Mouse (Mus musculus) CD4-positive, CD25-positive, alpha-beta regulatory T cell (primary cell): ENCODE results near the gene Mad2l1bp. TPM values are rescaled to one million over a fixed set of nuclear protein-coding genes. Genes with fewer than 3 reads are reported as not detected.

Source experiments
- polyA plus RNA-seq: library from polyadenylated mRNA; unstranded; fragments of 100-300 nt; shearing (Covaris generic); gene quantifications from one replicate; pipeline ENCODE4 v1.2.1, GENCODE M21; 2017

Gene Mad2l1bp
- 46.1 TPM for polyA plus RNA-seq

DNA sequence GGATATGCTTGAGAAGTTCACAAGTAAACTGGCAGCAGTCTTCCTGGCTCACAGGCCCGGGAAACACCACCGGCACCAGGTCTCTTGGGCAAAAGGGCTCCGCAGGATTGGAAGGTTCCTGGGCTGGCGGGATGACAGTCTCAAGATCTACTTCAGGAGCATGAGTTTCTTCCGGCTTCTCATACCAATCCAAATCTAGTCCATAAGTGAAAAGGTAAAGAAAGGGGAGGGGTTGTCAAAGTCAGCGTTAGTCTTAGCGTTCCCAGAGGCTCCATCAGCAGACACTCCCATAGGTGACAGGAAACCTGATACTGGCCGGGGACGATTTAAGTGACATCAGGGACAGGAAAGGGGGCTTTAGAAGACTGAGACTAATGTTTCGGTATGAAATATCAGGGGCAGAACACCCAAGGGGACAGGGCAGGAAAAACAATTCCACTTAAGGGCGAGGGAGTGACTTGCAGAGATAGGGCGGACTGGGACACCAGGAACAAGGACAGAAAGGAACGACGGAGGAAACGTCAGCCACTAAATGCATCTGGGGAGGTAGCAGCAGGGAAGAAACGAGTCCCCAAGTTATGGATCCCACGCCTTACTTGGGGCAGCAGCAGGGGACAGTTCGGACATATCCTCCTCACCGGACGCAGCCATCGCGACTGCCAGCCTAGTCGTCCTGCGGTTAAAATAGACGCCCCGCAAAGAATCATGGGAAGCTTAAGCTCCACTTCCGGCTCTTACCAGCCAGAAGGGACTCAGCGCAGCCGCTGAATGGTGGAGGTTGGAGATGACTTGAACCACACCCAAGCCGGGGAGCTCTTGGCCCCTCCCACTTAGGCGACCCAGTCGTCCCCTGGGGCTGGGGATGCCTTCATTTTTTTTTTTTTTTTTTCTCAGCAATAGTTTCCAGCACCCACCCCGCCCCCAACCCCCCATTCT, at the start of gene Mad2l1bp:
Gene Mad2l1bp (minus strand): TSS at position 707 of the 936 bp plus-strand sequence.

DNA sequence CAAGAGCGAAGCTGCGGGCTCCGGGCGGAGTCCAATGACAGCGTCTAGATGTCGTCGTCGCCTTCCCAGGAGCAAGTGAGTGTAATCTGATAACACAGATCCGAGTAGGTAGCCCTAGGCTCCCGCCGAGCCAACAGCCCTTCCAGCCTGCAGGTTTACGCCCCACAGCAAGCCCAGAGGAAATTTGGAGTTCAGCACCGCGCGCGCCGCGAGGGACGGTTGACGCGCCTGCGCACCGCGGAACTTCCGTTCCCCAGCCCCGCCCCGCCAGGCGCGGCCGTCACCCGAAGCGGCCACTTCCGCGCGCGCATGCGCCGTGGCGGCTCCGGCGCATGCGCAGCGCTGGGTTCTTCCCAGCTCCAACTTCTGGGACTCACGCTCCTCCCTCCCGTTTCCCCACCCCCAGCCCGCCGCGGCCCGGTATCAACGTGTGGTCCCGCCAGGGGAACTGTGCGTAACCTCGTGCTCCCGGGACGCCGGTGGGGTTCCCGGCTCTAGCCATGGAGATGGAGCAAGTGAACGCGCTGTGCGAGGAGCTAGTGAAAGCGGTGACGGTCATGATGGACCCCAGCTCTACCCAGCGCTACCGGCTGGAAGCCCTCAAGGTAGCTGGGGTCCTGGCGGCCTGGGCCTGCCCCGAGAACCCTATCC, 49.2 kb upstream of the Mad2l1bp start, which contains the start of the genes Polh and Xpo5:
Gene Polh (minus strand): TSS at position 225 of the 651 bp plus-strand sequence.
Gene Xpo5 (plus strand): TSS at position 362 of the 651 bp plus-strand sequence.

DNA sequence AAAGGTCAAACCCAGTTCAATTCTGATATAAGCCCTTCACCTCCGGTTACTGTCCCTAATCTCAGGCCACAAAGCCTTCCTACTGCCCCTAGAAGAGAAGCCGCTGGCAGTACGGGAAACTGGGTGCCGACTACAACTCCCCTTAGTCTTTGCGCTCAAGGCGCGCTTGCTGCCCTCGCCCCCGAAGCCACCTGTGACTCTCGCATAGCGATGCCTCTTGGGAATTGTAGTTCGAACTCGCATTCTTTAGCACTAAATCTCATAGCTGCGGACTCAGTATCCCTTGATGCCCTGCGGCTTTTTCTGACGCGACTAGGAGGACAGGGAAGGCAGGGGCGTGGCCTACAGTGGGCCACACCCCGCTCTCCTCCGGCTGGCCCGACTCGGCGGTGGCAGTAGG, 7.3 kb upstream of the Mad2l1bp start, which contains the start of gene Gtpbp2:
Gene Gtpbp2 (plus strand): TSS at position 347 of the 400 bp plus-strand sequence.

DNA sequence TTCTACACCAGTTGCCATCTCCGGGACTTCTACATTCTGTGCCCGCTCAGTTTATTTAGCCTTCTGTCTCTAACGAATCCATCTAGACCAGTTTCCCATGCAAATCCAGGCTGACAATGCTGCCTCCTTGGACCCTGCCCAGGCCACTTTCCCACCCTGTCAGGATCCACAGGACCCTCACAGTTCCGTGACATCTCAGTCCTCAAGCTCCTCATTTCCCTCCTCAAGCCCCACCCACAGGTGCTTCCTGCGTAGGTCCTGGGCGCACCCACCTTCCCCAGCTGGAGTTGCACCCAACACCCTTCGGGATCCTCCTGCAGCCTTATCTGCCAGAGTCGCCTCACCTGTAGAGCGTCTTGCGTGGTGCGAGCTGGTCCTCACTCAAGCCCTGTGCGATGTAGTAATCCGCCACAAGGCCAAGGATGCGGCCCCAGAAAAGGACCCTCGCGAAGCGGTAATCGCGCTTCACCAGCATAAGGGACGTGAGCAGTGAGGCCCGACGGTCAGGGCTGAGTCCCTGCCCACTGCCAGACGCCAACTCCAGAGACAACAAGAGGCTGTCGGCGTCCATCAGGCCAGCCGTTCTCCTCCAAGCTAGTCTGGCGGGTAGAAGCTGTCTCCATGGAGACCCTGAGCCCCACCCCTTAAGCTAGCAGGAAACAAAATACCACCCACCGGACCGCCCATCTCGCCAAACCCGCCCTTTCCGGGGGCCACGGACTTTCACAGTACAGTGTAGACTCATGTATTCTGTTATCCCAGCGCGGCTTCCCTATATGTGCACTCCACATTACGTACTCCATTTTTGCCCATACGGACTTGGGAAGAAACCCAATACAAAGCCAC, 9.6 kb downstream of the Mad2l1bp start, which contains the start of gene Rsph9:
Gene Rsph9 (minus strand): TSS at position 639 of the 846 bp plus-strand sequence.

DNA sequence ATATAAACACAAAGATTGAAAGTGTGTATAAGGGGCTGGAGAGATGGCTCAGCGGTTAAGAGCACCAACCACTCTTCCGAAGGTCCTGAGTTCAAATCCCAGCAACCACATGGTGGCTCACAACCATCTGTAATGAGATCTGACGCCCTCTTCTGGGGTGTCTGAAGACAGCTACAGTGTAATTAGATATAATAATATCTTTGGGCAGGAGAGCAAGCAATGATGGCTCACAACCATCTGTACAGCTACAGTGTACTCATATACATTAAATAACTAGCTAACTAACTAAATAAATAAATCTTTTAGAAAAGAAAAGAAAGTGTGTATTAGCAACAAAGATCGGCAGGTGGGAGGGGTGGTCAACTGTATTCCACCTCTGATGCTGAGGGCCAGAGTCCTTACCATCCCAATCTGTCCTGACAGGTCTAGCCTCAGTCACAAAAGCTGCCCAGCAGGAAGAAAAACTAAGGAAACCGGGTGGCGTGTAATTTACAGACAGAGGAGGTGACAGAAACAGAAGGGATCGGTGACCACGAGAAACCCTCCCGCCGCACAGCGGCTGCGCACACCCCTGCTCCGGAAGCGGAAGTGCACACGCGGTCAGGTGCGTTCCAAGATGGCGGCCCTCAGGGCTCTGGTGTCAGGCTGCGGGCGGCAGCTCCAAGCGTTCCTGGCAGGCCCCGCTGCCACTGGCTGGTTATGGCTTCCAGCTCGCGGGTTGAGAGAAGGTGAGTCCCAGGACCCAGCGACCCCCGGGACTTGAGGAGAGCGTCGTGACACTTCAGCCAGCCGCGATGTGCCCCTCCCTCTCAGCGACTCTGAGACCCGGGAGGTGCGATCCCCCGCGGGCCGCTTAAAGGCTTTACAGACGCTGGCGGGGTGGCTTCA, 42.7 kb downstream of the Mad2l1bp start, which contains the start of gene Mrps18a:
Gene Mrps18a (plus strand): TSS at position 585 of the 888 bp plus-strand sequence.

Other genes starting within 250 kb of the Mad2l1bp start
- gene Vegfa, start 121.2 kb downstream of the Mad2l1bp start, polyA plus RNA-seq = 0.29 TPM
- gene Mrps18a, start 42.6 kb downstream of the Mad2l1bp start, polyA plus RNA-seq = 93.8 TPM
- gene Rsph9, start 9.3 kb downstream of the Mad2l1bp start, polyA plus RNA-seq = 1.3 TPM
- gene Gtpbp2, start 7.5 kb upstream of the Mad2l1bp start, polyA plus RNA-seq = 81.2 TPM
- gene Polh, start 49.1 kb upstream of the Mad2l1bp start, polyA plus RNA-seq = 5.2 TPM
- gene Xpo5, start 49.2 kb upstream of the Mad2l1bp start, polyA plus RNA-seq = 36.5 TPM
- gene Polr1c, start 94.5 kb upstream of the Mad2l1bp start, polyA plus RNA-seq = 54.0 TPM
- gene Yipf3, start 94.5 kb upstream of the Mad2l1bp start, polyA plus RNA-seq = 179 TPM
- gene Lrrc73, start 100.0 kb upstream of the Mad2l1bp start, polyA plus RNA-seq = not detected
- gene Tjap1, start 129.5 kb upstream of the Mad2l1bp start, polyA plus RNA-seq = 29.7 TPM
- not detected for gene Dlk2, start 143.9 kb upstream of the Mad2l1bp start, polyA plus RNA-seq
- gene Abcc10, start 174.8 kb upstream of the Mad2l1bp start, polyA plus RNA-seq = 7.8 TPM
- 10.8 TPM for gene Zfp318, start 230.2 kb upstream of the Mad2l1bp start, polyA plus RNA-seq